Mouse (Mus musculus): ENCODE data around the gene Ghrhr. TPM values are rescaled to one million over a fixed set of nuclear protein-coding genes. Genes with fewer than 3 reads are reported as not detected.

Gene Ghrhr
- total and polyA plus RNA-seq, 3 experiments, result not detected

- no peaks in the 10 kb centered on the region for H3K4me1 ChIP-seq (ENCODE audit: control insufficient read depth in 1 of 2, insufficient read depth in 2 of 2, low read length in 2 of 2)
- no peak for TF ChIP-seq NRF1 (IDR thresholded peaks at IDR 0.05; ENCODE audit: insufficient read depth, low read depth, low read length, poor library complexity, severe bottlenecking)
- no peak for TF ChIP-seq ZKSCAN1 (IDR thresholded peaks at IDR 0.05; ENCODE audit: low read depth, low read length)
- TF ChIP-seq ELF1 (IDR thresholded peaks at IDR 0.05; ENCODE audit: low read depth, low read length), result no peak
- no peak for TF ChIP-seq GABPA (IDR thresholded peaks at IDR 0.05; ENCODE audit: low read depth, low read length)
- no peak for TF ChIP-seq EP300 (IDR thresholded peaks at IDR 0.05; ENCODE audit: low read depth in 1 of 2, low read length in 2 of 2)
- no peak for TF ChIP-seq MEF2A (IDR thresholded peaks at IDR 0.05; ENCODE audit: extremely low read depth, insufficient replicate concordance, low read depth, low read length, poor library complexity, severe bottlenecking)
- no peak for TF ChIP-seq MAZ (IDR thresholded peaks at IDR 0.05; ENCODE audit: low read depth, low read length)
- H3K9ac ChIP-seq (ENCODE audit: control insufficient read depth, low read depth, low read length, poor library complexity, severe bottlenecking), result no peak overlapping the region
- no peak overlapping the region for H3K4me3 ChIP-seq (ENCODE audit: control insufficient read depth in 1 of 2, insufficient read depth in 1 of 2, low read depth in 2 of 2, low read length in 2 of 2)
- H3K79me2 ChIP-seq (ENCODE audit: control insufficient read depth, insufficient read depth, low read length, poor library complexity), result no peaks in the 10 kb centered on the region
- no peaks in the 10 kb centered on the region for H3K27me3 ChIP-seq (ENCODE audit: control insufficient read depth in 1 of 2, insufficient read depth in 2 of 2, low read length in 2 of 2)
- H3K36me3 ChIP-seq (ENCODE audit: control insufficient read depth in 1 of 2, insufficient read depth in 2 of 2, low read length in 2 of 2), result no peaks in the 10 kb centered on the region
- no peak overlapping the region for H3K27ac ChIP-seq (ENCODE audit: control insufficient read depth, low read depth, low read length)
- DNase-seq (ENCODE audit: low read depth, low spot score), result no peak
- no peaks in the 10 kb centered on the region for H3K9me3 ChIP-seq (replicated peaks; ENCODE audit: insufficient read depth, low read length)
Observed at GRCm38 (mm10) chr6:55389321-55389720, 13.2 kb downstream of the Ghrhr start.

- Histone ChIP-seq H3K27ac (ENCODE audit: control insufficient read depth, low read depth, low read length) (no peak overlapping the region), H3K27me3 (ENCODE audit: control insufficient read depth in 1 of 2, insufficient read depth in 2 of 2, low read length in 2 of 2) (no peaks in the 10 kb centered on the region), H3K79me2 (ENCODE audit: control insufficient read depth, insufficient read depth, low read length, poor library complexity) (no peaks in the 10 kb centered on the region), H3K4me3 (ENCODE audit: control insufficient read depth in 1 of 2, insufficient read depth in 1 of 2, low read depth in 2 of 2, low read length in 2 of 2) (no peak overlapping the region), H3K9me3 (replicated peaks; ENCODE audit: insufficient read depth, low read length) (no peaks in the 10 kb centered on the region), H3K4me1 (ENCODE audit: control insufficient read depth in 1 of 2, insufficient read depth in 2 of 2, low read length in 2 of 2) (no peaks in the 10 kb centered on the region), H3K9ac (ENCODE audit: control insufficient read depth, low read depth, low read length, poor library complexity, severe bottlenecking) (no peak overlapping the region), H3K36me3 (ENCODE audit: control insufficient read depth in 1 of 2, insufficient read depth in 2 of 2, low read length in 2 of 2) (no peaks in the 10 kb centered on the region)
- DNase-seq (ENCODE audit: low read depth, low spot score), result no peak
- TF ChIP-seq NRF1 (IDR thresholded peaks at IDR 0.05; ENCODE audit: insufficient read depth, low read depth, low read length, poor library complexity, severe bottlenecking), result no peak
- no peak for TF ChIP-seq E2F4 (IDR thresholded peaks at IDR 0.05; ENCODE audit: borderline replicate concordance, low read depth, low read length)
- TF ChIP-seq ETS1 (IDR thresholded peaks at IDR 0.05; ENCODE audit: low read depth, low read length), result no peak
- TF ChIP-seq GATA1 (IDR thresholded peaks at IDR 0.05; ENCODE audit: low read depth, low read length), result no peak
- no peak for TF ChIP-seq UBTF (IDR thresholded peaks at IDR 0.05; ENCODE audit: borderline replicate concordance, insufficient read depth, low read depth, low read length)
- TF ChIP-seq RAD21 (IDR thresholded peaks at IDR 0.05; ENCODE audit: low read depth, low read length), result no peak
- TF ChIP-seq MAX (IDR thresholded peaks at IDR 0.05; ENCODE audit: low read length), result no peak
- no peak for TF ChIP-seq USF1 (IDR thresholded peaks at IDR 0.05; ENCODE audit: low read depth, low read length)
- TF ChIP-seq BHLHE40 (IDR thresholded peaks at IDR 0.05; ENCODE audit: borderline replicate concordance, low read depth, low read length), result no peak
- no peak for TF ChIP-seq ZNF384 (IDR thresholded peaks at IDR 0.05; ENCODE audit: low read depth, low read length)
- TF ChIP-seq MYB (IDR thresholded peaks at IDR 0.05; ENCODE audit: low read depth, low read length), result no peak
- no peak for TF ChIP-seq MYC (IDR thresholded peaks at IDR 0.05; ENCODE audit: low read depth, low read length)
- no peak for TF ChIP-seq USF2 (IDR thresholded peaks at IDR 0.05; ENCODE audit: borderline replicate concordance in 1 of 2, insufficient read depth in 1 of 2, low read depth in 1 of 2, low read length in 2 of 2)
- no peak for TF ChIP-seq POLR2AphosphoS2 (IDR thresholded peaks at IDR 0.05; ENCODE audit: low read length)
- TF ChIP-seq SIN3A (IDR thresholded peaks at IDR 0.05; ENCODE audit: low read length), result no peak
- TF ChIP-seq CTCF (IDR thresholded peaks at IDR 0.05 in 2 of 3, conservative IDR thresholded peaks at IDR 0.05 in 1 of 3; ENCODE audit: control insufficient read depth in 1 of 3, insufficient read depth in 1 of 3, low read depth in 2 of 3, low read length in 3 of 3, poor library complexity in 1 of 3, severe bottlenecking in 1 of 3), result no peak
- no peak for TF ChIP-seq NELFE (IDR thresholded peaks at IDR 0.05; ENCODE audit: low read depth, low read length)
- no peak for TF ChIP-seq ZKSCAN1 (IDR thresholded peaks at IDR 0.05; ENCODE audit: low read depth, low read length)
Observed at GRCm38 (mm10) chr6:55391814-55392213, 15.7 kb downstream of the Ghrhr start.
